Mouse (Mus musculus): Measurements from ENCODE around the gene Gm3435.
"Not testable (repeated sequence)": the region's sequence is repeated elsewhere in the genome, so short reads cannot be mapped to it uniquely, and the experiment has no call there.

- not testable (repeated sequence) for TF ChIP-seq POLR2A (IDR thresholded peaks at IDR 0.05; ENCODE audit: low read depth, low read length); CTCF (conservative IDR thresholded peaks at IDR 0.05; ENCODE audit: insufficient read depth, insufficient read length, low read depth, low read length)
Observed at GRCm38 (mm10) chr17:14968373-14968913, 41.5 kb upstream of the Gm3435 start.
